Mouse (Mus musculus): Measurements from ENCODE around the gene Lrch4.
A peak's percentile ranks its signal among the peaks of the same experiment; 100 is the strongest.

Lrch4 gene

DNA sequence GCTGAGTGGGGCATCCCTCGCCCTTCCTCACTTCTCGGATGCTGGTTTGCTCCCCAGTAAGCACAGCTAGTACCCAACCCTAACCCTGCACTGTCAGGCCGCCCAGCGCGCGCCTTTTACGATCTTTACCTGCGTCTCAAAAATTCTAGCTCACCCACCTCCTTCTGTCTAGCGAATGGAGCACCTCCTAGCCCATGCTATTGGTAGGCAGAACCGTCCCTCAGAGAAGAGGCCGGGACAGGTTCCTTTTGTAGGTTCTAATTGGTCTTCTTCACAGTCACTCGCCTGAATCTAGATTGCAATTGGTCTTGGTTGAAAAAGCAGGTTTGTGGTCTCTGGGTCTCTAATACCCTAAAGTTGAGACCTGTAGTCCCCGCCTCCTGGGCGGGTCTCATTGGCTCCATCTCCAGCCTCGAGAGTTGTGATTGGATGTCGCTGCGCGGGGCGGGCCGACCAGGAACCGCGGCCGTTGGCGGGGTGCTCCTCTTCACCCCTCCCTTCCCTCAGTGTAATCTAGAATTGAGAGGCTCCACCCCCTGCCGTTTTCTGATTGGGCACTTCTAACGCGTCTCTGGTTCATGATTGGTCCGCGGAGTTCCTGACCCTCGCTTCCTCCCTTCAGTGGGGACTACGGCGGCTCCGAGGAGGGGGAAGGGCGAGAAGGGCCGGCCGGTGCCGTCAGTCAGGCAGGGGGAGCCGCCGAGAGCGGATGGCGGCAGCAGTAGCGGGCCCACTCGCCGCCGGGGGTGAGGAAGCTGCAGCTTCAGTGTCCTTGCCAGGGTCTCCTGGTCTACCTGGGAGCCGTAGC lies at the start of gene Lrch4, which contains the start of the genes Fbxo24 and Gm20605:
TSS of gene Lrch4 (plus strand) at position 624 of the 808 bp plus-strand sequence.
TSS of gene Fbxo24 (minus strand) at position 505 of the 808 bp plus-strand sequence.
TSS of gene Gm20605 (plus strand) at position 678 of the 808 bp plus-strand sequence.
- DNase-seq (ENCODE audit: low spot score) = peak; percentile 99

- DNase-seq (ENCODE audit: low spot score) = no peak
Measured at GRCm38 (mm10) chr5:137580246-137580645, 48.7 kb upstream of the Lrch4 start.

DNA sequence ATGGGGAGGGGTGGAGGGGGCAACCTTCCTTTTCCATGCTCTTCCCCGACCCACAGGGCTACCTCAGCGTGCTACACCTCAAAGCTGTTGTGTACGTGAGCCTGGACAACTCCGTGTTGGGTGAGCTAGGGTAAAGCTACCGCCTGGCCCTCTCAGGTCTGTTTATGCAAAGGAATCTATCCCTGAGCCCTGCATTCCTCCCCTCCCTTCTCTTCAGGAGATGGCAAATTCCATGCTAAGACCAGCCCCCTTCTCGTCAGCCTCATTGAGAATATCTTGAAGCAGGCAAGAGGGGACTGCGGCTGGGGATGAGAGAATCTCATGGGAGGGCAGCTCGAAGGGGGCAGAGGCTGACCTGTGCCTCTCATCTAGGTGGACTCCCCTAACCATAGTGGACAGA lies 46.2 kb upstream of the Lrch4 start:
- DNase-seq (ENCODE audit: low spot score) = no peak

DNA sequence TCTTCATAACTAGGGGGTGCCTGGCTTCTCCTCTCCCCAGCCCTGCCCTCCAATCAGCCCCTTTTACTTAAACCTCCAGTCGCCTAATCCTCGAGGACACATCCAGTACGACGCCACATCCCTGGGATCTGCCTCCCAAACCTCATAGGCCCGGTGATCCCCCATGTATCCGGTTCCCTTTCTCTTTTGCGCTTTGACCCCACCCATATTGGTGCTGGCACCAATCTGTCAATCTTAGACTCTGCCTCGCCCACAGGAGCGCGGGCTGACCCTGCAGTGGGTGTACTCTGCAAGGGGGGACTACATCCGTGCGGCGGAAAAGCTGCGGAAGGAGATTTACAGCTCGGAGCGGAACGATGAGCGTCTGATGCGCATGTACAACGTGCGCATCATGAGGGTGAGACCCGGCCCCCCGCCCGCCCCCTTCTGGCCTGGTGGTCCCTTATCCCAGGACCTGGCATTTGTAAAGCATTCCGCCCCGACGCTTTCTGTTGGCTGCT lies 45.2 kb upstream of the Lrch4 start:
- no peak for DNase-seq (ENCODE audit: low spot score)

GRCm38 (mm10) chr5:137584976-137585375 lies 43.9 kb upstream of the Lrch4 start:
- DNase-seq (ENCODE audit: low spot score) = peak; percentile 85

GRCm38 (mm10) chr5:137590507-137590906 lies 38.4 kb upstream of the Lrch4 start:
- DNase-seq (ENCODE audit: low spot score) = no peak

GRCm38 (mm10) chr5:137595921-137596320 lies 33.0 kb upstream of the Lrch4 start:
- no peak for DNase-seq (ENCODE audit: low spot score)

DNA sequence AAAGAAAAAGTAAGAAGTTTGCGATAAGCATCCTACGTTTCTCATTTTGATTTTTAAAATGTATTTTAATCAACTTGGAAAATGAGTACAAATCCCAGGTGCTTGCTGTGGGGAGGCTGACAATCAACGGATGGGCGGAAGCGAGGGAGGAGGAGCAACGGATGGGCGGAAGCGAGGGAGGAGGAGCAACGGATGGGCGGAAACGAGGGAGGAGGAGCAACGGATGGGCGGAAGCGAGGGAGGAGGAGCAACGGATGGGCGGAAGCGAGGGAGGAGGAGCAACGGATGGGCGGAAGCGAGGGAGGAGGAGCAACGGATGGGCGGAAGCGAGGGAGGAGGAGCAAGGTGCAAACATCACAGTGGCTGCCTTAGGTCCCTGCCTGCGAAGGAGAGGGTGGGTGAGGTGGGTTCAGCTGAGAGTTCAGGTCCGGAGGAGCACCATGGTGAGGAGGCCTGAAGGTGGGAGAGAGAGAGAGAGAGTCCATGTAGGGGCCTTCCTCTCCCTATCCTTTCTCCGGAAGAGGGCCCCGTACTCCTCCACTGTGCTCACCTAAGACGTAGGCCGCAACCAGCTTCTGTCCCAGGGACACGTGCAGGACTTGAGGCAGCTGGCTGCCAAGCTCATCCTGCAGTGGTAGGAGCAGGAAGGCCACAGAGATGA lies 32.2 kb upstream of the Lrch4 start:
- DNase-seq (ENCODE audit: low spot score) = no peak

GRCm38 (mm10) chr5:137597625-137598024 lies 31.3 kb upstream of the Lrch4 start:
- no peak for DNase-seq (ENCODE audit: low spot score)

DNA sequence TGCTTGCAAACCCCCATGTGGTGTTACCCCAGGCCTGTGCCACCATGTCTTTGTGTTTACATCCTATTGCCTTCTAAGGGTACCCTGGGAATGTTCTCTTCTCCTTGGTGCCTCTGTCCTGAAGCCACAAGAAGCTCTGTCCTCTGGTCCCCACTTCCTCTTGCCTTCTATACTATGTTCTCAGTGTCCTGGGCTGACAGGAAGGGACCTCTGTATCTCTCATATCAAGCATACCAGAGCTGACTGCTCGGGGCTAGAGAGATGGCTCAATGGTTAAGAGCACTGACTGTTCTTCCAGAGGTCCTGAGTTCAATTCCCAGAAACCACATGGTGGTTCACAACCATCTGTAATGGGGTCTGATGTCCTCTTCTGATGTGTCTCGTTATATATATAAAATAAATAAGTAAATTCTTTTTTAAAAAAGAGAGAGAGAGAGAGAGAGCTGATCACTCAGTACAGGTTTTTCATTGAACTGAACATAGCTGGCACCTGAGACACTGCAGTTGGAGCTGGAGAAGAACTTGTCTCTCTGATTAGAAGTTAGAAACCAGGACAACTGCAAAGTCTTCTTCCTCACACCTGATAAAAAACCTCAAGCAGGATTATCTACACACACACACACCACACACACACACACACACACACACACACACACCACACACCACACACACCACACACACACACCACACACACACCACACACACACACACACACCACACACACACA lies 30.7 kb upstream of the Lrch4 start:
- no peak for DNase-seq (ENCODE audit: low spot score)

GRCm38 (mm10) chr5:137599600-137599999 lies 29.3 kb upstream of the Lrch4 start:
- no peak for DNase-seq (ENCODE audit: low spot score)

DNA sequence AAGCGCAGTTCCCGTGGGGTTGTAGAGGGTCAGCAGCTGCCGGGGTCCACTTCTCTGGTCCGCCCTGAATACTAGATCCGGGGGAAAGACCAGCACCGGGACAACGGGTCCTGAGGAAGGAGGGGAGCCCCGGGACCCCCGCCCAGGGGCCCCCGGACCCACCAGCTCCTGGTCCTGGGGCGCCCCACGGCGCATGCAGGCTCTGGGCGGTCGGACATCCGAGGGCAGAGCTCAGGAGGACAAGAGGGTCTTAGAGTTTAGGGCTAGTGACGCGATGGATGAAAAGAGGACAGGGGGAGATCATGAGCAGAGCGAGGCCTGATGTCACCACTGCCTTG lies 28.7 kb upstream of the Lrch4 start:
- DNase-seq (ENCODE audit: low spot score) = no peak

- peak; percentile 97 for DNase-seq (ENCODE audit: low spot score)
Measured at GRCm38 (mm10) chr5:137600619-137601364, 28.1 kb upstream of the Lrch4 start, which contains the start of gene Mospd3. Gene Mospd3 (minus strand): TSS chr5:137601058.

GRCm38 (mm10) chr5:137601365-137601729 lies 27.6 kb upstream of the Lrch4 start:
- peak; percentile 42 for DNase-seq (ENCODE audit: low spot score)

- no peak for DNase-seq (ENCODE audit: low spot score)
Measured at GRCm38 (mm10) chr5:137607860-137608653, 20.9 kb upstream of the Lrch4 start.

DNA sequence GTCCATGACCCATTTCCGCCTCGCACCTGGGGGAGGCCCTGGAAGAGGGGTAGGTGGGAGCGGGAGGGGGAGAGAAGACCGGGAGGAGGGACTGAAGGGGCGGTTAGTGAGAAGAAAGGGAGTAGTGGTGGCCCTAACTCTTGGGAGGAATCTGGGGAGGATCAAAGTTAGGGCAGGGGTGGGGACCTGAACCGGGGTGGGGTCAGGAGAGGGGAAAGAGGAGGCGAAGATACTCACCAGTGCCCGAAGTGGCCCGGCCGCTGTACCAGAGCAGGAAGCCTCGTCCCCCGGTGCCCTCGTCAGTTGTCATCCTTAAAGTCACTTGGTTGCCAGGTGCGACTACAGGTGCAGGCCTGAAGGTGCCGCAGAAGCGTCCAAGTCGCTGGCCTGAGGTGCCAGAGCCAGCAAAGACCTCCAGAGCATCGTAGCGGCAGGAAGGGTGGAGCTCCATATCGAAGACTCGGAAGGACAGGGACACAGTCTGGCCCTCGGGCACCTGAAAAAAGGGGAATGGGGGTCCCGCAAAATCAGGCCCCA lies 20.2 kb upstream of the Lrch4 start:
- no peak for DNase-seq (ENCODE audit: low spot score)

GRCm38 (mm10) chr5:137609292-137609691 lies 19.6 kb upstream of the Lrch4 start:
- no peak for DNase-seq (ENCODE audit: low spot score)

GRCm38 (mm10) chr5:137610056-137610455 lies 18.9 kb upstream of the Lrch4 start:
- DNase-seq (ENCODE audit: low spot score) = no peak

DNA sequence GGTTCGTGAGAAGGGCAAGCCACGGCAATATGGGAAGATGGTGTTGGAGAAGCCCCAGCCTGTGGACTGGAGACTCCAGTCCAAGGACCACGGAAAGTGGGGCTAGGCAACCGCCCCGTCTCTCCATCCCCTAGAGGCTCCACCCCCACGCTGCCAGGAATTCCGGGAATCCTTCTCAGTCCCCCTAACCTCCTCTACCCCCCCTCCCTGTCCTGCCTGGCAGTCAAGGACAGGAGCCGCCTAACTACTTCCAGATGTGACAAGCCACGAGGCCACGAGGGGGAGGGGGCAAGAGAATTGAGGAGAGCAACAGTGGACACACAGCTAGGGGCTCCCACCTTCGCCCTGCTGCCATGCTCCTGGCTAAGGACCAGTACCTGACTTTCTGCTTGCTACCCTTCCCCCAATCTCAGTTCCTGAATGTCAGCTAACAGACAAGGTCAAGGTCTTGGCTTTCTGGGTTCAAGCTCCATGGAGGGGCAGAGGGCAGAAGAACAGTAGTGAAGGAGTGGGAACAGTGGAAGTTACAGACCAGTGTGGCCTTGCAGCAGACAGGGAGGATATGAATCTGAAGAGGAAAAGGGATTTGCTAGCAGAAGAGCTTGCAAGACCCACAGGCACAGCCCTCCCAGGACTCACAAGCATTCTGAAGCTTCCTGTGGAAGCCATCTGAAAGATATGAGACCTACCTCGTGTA lies 18.2 kb upstream of the Lrch4 start:
- DNase-seq (ENCODE audit: low spot score) = peak; percentile 79

DNA sequence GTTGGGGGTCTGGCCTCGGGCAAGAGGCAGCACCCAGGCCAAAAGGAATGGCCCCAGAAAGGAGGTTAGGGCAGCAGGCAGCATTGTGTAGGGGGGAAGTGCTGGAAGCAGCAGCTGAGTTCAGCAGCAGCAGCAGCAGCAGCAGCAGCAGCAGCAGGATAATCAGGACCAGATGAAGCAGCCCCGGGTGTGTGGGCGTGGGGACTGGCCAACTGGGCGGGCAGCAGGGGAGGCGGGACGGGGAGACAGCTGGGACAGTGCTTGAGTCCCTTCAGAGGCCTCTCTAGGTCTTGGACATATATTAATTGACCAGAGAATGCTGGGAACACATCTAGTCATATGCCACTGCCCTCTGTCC lies 17.7 kb upstream of the Lrch4 start:
- peak; percentile 70 for DNase-seq (ENCODE audit: low spot score)
